Mouse (Mus musculus) left cerebral cortex, adult 18-20 months (tissue): ENCODE measurements at regions not wholly inside any gene's neighbourhood (a gene's known extent, or its start where the extent isn't known, plus 50 kb on each side); places are given as distances from the start of the nearest gene placed in this dataset.
"Not testable (repeated sequence)": the region's sequence is repeated elsewhere in the genome, so short reads cannot be mapped to it uniquely, and the experiment has no call there.

Source experiments
- DNase-seq, 2 experiments: peaks; one replicate each; pipeline ENCODE4 v3.0.0; 2021 to 2022; ENCODE audit warnings: low spot score in 2 of 2, mixed read lengths in 1 of 2

- DNase-seq = no peak
Observed at GRCm38 (mm10) chr5:91892338-91892737, 70.5 kb downstream of the Rchy1 start.

- no peak for DNase-seq
Observed at GRCm38 (mm10) chr5:91881771-91882170, 81.1 kb downstream of the Rchy1 start.

- no peak for DNase-seq
Observed at GRCm38 (mm10) chr5:91880231-91880630, 82.6 kb downstream of the Rchy1 start.

GRCm38 (mm10) chr5:91878627-91879026, 84.2 kb downstream of the Rchy1 start:
- DNase-seq = no peak

- no peak for DNase-seq
Observed at GRCm38 (mm10) chr5:91876682-91877031, 86.2 kb downstream of the Rchy1 start.

- DNase-seq = no peak
Observed at GRCm38 (mm10) chr5:91875875-91876681, 86.8 kb downstream of the Rchy1 start.

GRCm38 (mm10) chr5:91872816-91873215, 90.1 kb downstream of the Rchy1 start:
- no peak for DNase-seq

- DNase-seq = no peak
Observed at GRCm38 (mm10) chr5:91869791-91870190, 93.1 kb downstream of the Rchy1 start.

- no peak for DNase-seq
Observed at GRCm38 (mm10) chr5:91866184-91866583, 96.7 kb downstream of the Rchy1 start.

- no peak for DNase-seq
Observed at GRCm38 (mm10) chr5:91865365-91865764, 97.5 kb downstream of the Rchy1 start.

GRCm38 (mm10) chr5:91862843-91863242, 100.0 kb downstream of the Rchy1 start:
- DNase-seq = no peak

- no peak for DNase-seq
Observed at GRCm38 (mm10) chr5:91862243-91862642, 100.6 kb downstream of the Rchy1 start.

GRCm38 (mm10) chr5:91861440-91862187, 101.3 kb downstream of the Rchy1 start:
- DNase-seq = no peak

- DNase-seq = no peak
Observed at GRCm38 (mm10) chr5:91860489-91860888, 102.4 kb downstream of the Rchy1 start.

GRCm38 (mm10) chr5:91852330-91852729, 110.5 kb downstream of the Rchy1 start:
- DNase-seq = no peak

- DNase-seq = not testable (repeated sequence)
Observed at GRCm38 (mm10) chr5:91850862-91851569, 111.9 kb downstream of the Rchy1 start.

GRCm38 (mm10) chr5:91850440-91850839, 112.4 kb downstream of the Rchy1 start:
- no peak for DNase-seq

- no peak for DNase-seq
Observed at GRCm38 (mm10) chr5:91849533-91849932, 113.3 kb downstream of the Rchy1 start.

- no peak for DNase-seq
Observed at GRCm38 (mm10) chr5:91849114-91849513, 113.8 kb downstream of the Rchy1 start.

- DNase-seq = no peak
Observed at GRCm38 (mm10) chr5:91848528-91848927, 114.3 kb downstream of the Rchy1 start.

- no peak for DNase-seq
Observed at GRCm38 (mm10) chr5:91843044-91843443, 119.8 kb downstream of the Rchy1 start.

- no peak for DNase-seq
Observed at GRCm38 (mm10) chr5:91841066-91841465, 121.8 kb downstream of the Rchy1 start.
